Mouse (Mus musculus) megakaryocyte-erythroid progenitor cell, adult 5-6 weeks (primary cell): ENCODE data around the gene Slc25a51. TPM values are rescaled to one million over a fixed set of nuclear protein-coding genes. Genes with fewer than 3 reads are reported as not detected.
"Not testable (repeated sequence)": the region's sequence is repeated elsewhere in the genome, so short reads cannot be mapped to it uniquely, and the experiment has no call there.

Source experiments
- ATAC-seq: replicated peaks from 2 replicates; pipeline ENCODE4 v1.8.0; 2016; ENCODE audit warnings: mild to moderate bottlenecking, inconsistent platforms; ENCODE audit not compliant: severe bottlenecking, poor library complexity, low FRiP score, low TSS enrichment
- total RNA-seq, 2 experiments: library from RNA; stranded (forward) in 1 of 2; stranded (reverse) in 1 of 2; fragments of 200-1000, 215-1000 nt in 1 of 2; fragments of >200 nt in 1 of 2; fragmentation: Nextera tagmentation in 1 of 2; gene quantifications; 2 replicates each; pipeline ENCODE4 v1.2.3; 2014 to 2017

The Slc25a51 gene
- total RNA-seq, 2 experiments from 2014 or later = 65.2 to 75.9 TPM

GRCm38 (mm10) chr4:45403499-45403878 lies 5.1 kb downstream of the Slc25a51 start:
- 0 out of 2 replicates have a peak, but pooled peaks have one; percentile 15 for ATAC-seq

GRCm38 (mm10) chr4:45402878-45403498 lies 5.6 kb downstream of the Slc25a51 start:
- ATAC-seq = peak; percentile 79

GRCm38 (mm10) chr4:45402281-45402680 lies 6.3 kb downstream of the Slc25a51 start:
- ATAC-seq = no peak

GRCm38 (mm10) chr4:45399421-45400210 lies 8.9 kb downstream of the Slc25a51 start:
- no peak for ATAC-seq

- ATAC-seq = not testable (repeated sequence)
Measured at GRCm38 (mm10) chr4:45398315-45398714, 10.3 kb downstream of the Slc25a51 start.

- not testable (repeated sequence) for ATAC-seq
Measured at GRCm38 (mm10) chr4:45396211-45396610, 12.4 kb downstream of the Slc25a51 start.

- ATAC-seq = no peak
Measured at GRCm38 (mm10) chr4:45393658-45394057, 14.9 kb downstream of the Slc25a51 start.

GRCm38 (mm10) chr4:45392994-45393393 lies 15.6 kb downstream of the Slc25a51 start:
- no peak for ATAC-seq

- ATAC-seq = no peak
Measured at GRCm38 (mm10) chr4:45392572-45392971, 16.0 kb downstream of the Slc25a51 start.

GRCm38 (mm10) chr4:45392099-45392498 lies 16.5 kb downstream of the Slc25a51 start:
- ATAC-seq = no peak; the same call in 1 of the 2 replicates

- not testable (repeated sequence) for ATAC-seq
Measured at GRCm38 (mm10) chr4:45387296-45387695, 21.3 kb downstream of the Slc25a51 start.

GRCm38 (mm10) chr4:45382133-45382532 lies 26.4 kb downstream of the Slc25a51 start:
- ATAC-seq = not testable (repeated sequence)

GRCm38 (mm10) chr4:45380903-45381580 lies 27.5 kb downstream of the Slc25a51 start:
- ATAC-seq = not testable (repeated sequence)

- no peak for ATAC-seq
Measured at GRCm38 (mm10) chr4:45376573-45376972, 32.0 kb downstream of the Slc25a51 start.

- no peak for ATAC-seq
Measured at GRCm38 (mm10) chr4:45374879-45375278, 33.7 kb downstream of the Slc25a51 start.

GRCm38 (mm10) chr4:45371261-45371660 lies 37.3 kb downstream of the Slc25a51 start:
- no peak for ATAC-seq

GRCm38 (mm10) chr4:45356653-45357052 lies 51.9 kb downstream of the Slc25a51 start:
- ATAC-seq = no peak
